Mouse (Mus musculus): ENCODE results near the gene Shc2.

DNA sequence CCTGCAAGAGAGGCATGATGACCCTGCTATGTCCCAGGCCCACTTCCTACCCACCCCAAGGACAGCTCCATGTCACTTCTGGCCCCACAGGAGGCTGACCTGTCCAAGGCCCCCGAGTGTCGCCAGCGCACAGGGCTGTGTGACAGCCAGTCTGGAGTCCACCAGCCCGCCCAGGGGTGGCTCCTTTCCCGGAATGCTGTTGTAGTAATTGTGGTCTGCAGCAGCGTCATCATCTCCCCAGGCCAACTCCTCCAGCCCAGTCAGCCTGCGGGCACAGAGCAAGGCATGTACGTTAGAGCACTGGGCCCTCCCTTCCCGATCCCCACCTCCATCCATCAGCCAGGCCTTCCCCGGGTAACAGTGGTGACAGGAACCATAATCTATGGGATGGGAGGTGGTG is 11.6 kb downstream of the Shc2 start:
- TF ChIP-seq USF2 (IDR thresholded peaks at IDR 0.05; ENCODE audit: borderline replicate concordance in 1 of 2, insufficient read depth in 1 of 2, low read depth in 1 of 2, low read length in 2 of 2) (no peak), GATA1 (IDR thresholded peaks at IDR 0.05; ENCODE audit: low read depth, low read length) (no peak), NRF1 (IDR thresholded peaks at IDR 0.05; ENCODE audit: insufficient read depth, low read depth, low read length, poor library complexity, severe bottlenecking) (no peak), HCFC1 (IDR thresholded peaks at IDR 0.05; ENCODE audit: low read depth, low read length) (no peak), ZNF384 (IDR thresholded peaks at IDR 0.05; ENCODE audit: low read depth, low read length) (no peak), RCOR1 (IDR thresholded peaks at IDR 0.05; ENCODE audit: low read depth, low read length) (no peak), MYB (IDR thresholded peaks at IDR 0.05; ENCODE audit: low read depth, low read length) (no peak), CTCF (IDR thresholded peaks at IDR 0.05 in 2 of 3, conservative IDR thresholded peaks at IDR 0.05 in 1 of 3; ENCODE audit: control insufficient read depth in 1 of 3, insufficient read depth in 1 of 3, low read depth in 2 of 3, low read length in 3 of 3, poor library complexity in 1 of 3, severe bottlenecking in 1 of 3) (no peak), MAZ (IDR thresholded peaks at IDR 0.05; ENCODE audit: low read depth, low read length) (no peak), MEF2A (IDR thresholded peaks at IDR 0.05; ENCODE audit: extremely low read depth, insufficient replicate concordance, low read depth, low read length, poor library complexity, severe bottlenecking) (no peak), EP300 (IDR thresholded peaks at IDR 0.05; ENCODE audit: low read depth in 1 of 2, low read length in 2 of 2) (no peak)
